Mouse (Mus musculus): ENCODE measurements at regions not wholly inside any gene's neighbourhood (a gene's known extent, or its start where the extent isn't known, plus 50 kb on each side); places are given as distances from the start of the nearest gene placed in this dataset.

DNA sequence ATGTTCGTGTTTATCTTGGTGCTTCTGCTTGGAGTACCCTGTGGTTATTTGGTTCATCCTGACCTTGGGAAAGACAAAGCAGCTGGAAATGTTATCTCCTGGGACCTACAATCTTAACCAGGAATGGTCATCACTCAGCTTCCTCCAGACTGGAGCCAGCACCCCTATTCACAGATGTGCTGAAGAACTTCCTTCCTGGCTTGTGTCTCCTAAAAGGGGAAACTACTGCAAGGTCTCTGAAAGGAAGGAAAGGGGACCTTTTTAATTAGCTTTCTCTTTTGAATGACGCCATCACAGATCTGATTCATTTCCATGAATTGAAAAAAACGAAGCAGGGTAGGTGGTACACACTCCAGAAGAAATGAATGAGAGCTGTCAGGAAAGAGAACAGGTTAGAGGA is 476.0 kb upstream of the A1bg start:
- DNase-seq (ENCODE audit: low read depth) = no peak
- TF ChIP-seq POLR2A (IDR thresholded peaks at IDR 0.05; ENCODE audit: borderline replicate concordance, extremely low read depth, insufficient read depth, insufficient read length, poor library complexity, severe bottlenecking) (no peak), CTCF (IDR thresholded peaks at IDR 0.05; ENCODE audit: borderline replicate concordance, extremely low read depth, insufficient read depth, insufficient read length) (no peak)

GRCm38 (mm10) chr15:61397061-61397460 is 474.2 kb upstream of the A1bg start:
- TF ChIP-seq POLR2A (IDR thresholded peaks at IDR 0.05; ENCODE audit: borderline replicate concordance, extremely low read depth, insufficient read depth, insufficient read length, poor library complexity, severe bottlenecking) = no peak
- TF ChIP-seq CTCF (IDR thresholded peaks at IDR 0.05; ENCODE audit: borderline replicate concordance, extremely low read depth, insufficient read depth, insufficient read length) = no peak
- DNase-seq (ENCODE audit: low read depth) = no peak

GRCm38 (mm10) chr15:61395296-61395826 is 472.5 kb upstream of the A1bg start:
- TF ChIP-seq CTCF (IDR thresholded peaks at IDR 0.05; ENCODE audit: borderline replicate concordance, extremely low read depth, insufficient read depth, insufficient read length) = no peak
- no peak for TF ChIP-seq POLR2A (IDR thresholded peaks at IDR 0.05; ENCODE audit: borderline replicate concordance, extremely low read depth, insufficient read depth, insufficient read length, poor library complexity, severe bottlenecking)
- peak; percentile 83 for DNase-seq (ENCODE audit: low read depth)

- TF ChIP-seq CTCF (IDR thresholded peaks at IDR 0.05; ENCODE audit: borderline replicate concordance, extremely low read depth, insufficient read depth, insufficient read length) (no peak), POLR2A (IDR thresholded peaks at IDR 0.05; ENCODE audit: borderline replicate concordance, extremely low read depth, insufficient read depth, insufficient read length, poor library complexity, severe bottlenecking) (no peak)
Measured at GRCm38 (mm10) chr15:61380666-61381065, 457.9 kb upstream of the A1bg start.

GRCm38 (mm10) chr15:61366276-61366675 is 443.5 kb upstream of the A1bg start:
- TF ChIP-seq POLR2A (IDR thresholded peaks at IDR 0.05; ENCODE audit: borderline replicate concordance, extremely low read depth, insufficient read depth, insufficient read length, poor library complexity, severe bottlenecking) (no peak), CTCF (IDR thresholded peaks at IDR 0.05; ENCODE audit: borderline replicate concordance, extremely low read depth, insufficient read depth, insufficient read length) (no peak)
- peak; percentile 26 for DNase-seq (ENCODE audit: low read depth)

More at GRCm38 (mm10) chr15:61380666-61381065, 457.9 kb upstream of the A1bg start:
- DNase-seq (ENCODE audit: low read depth) = no peak

DNA sequence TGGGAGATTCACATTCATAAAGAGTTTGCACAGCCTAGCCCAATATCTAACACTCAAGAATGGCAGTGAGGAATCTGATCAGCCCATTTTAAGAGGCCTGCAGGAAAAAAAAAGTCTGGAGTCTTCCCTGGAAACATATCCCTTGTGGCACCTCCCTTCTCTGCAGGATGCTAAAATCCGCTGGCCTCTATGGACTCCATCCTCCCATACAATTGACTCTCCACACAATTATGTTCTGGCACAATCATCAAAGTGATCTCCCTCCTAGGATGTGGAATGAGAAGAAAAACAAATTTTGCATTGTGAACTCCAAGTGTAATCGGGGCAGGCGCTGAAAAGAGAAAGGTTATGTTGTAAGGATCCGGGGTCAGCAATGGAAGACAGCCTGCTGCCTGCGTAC is 442.7 kb upstream of the A1bg start:
- DNase-seq (ENCODE audit: low read depth) = peak; percentile 51
- TF ChIP-seq CTCF (IDR thresholded peaks at IDR 0.05; ENCODE audit: borderline replicate concordance, extremely low read depth, insufficient read depth, insufficient read length) (no peak), POLR2A (IDR thresholded peaks at IDR 0.05; ENCODE audit: borderline replicate concordance, extremely low read depth, insufficient read depth, insufficient read length, poor library complexity, severe bottlenecking) (no peak)

DNA sequence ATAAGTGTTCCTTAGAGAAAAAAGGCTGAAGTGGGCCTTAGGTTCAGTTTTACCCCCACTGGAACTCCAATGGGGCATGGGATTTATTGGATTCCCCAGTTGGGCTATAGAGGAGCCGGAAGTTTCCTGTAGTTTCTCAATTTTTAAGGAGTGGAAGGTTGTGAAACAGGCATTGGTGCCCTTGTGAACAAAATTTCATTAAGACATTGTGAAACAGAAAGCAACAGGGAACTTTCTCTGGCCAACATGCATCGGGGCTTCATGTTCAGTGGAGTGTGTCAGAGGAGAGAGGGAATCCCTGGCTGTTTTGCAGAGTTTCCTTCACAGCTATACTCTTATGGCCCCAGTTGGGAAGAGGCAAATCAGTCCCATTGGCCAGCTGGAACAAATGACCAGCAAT is 441.6 kb upstream of the A1bg start:
- no peak for TF ChIP-seq POLR2A (IDR thresholded peaks at IDR 0.05; ENCODE audit: borderline replicate concordance, extremely low read depth, insufficient read depth, insufficient read length, poor library complexity, severe bottlenecking)
- TF ChIP-seq CTCF (IDR thresholded peaks at IDR 0.05; ENCODE audit: borderline replicate concordance, extremely low read depth, insufficient read depth, insufficient read length) = no peak
- DNase-seq (ENCODE audit: low read depth) = no peak

DNA sequence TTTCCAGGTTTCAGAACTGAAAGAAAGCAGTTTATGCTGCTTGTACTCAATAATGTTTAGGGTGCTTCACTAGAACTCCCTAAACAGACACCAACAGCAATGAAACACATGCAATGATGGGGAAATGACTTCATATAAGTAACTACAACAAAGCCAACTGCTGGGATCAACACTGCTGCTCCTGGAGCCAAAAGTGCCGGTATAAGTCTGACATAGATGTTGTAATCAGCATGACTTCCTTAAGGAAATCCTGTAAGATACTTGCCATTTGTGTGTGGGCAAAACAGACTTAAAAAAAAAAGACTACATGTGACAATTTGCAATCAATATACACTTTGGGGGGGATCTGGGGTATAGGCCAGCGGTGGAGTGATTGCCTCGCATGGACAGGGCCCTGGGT is 438.4 kb upstream of the A1bg start:
- DNase-seq (ENCODE audit: low read depth) = no peak
- TF ChIP-seq POLR2A (IDR thresholded peaks at IDR 0.05; ENCODE audit: borderline replicate concordance, extremely low read depth, insufficient read depth, insufficient read length, poor library complexity, severe bottlenecking) (no peak), CTCF (IDR thresholded peaks at IDR 0.05; ENCODE audit: borderline replicate concordance, extremely low read depth, insufficient read depth, insufficient read length) (no peak)

GRCm38 (mm10) chr15:61355344-61355743 is 432.5 kb upstream of the A1bg start:
- DNase-seq (ENCODE audit: low read depth) = no peak
- no peak for TF ChIP-seq POLR2A (IDR thresholded peaks at IDR 0.05; ENCODE audit: borderline replicate concordance, extremely low read depth, insufficient read depth, insufficient read length, poor library complexity, severe bottlenecking)

GRCm38 (mm10) chr15:61351729-61352342 is 429.0 kb upstream of the A1bg start:
- TF ChIP-seq CTCF (IDR thresholded peaks at IDR 0.05; ENCODE audit: borderline replicate concordance, extremely low read depth, insufficient read depth, insufficient read length) (no peak), POLR2A (IDR thresholded peaks at IDR 0.05; ENCODE audit: borderline replicate concordance, extremely low read depth, insufficient read depth, insufficient read length, poor library complexity, severe bottlenecking) (no peak)
- DNase-seq (ENCODE audit: low read depth) = no peak

DNA sequence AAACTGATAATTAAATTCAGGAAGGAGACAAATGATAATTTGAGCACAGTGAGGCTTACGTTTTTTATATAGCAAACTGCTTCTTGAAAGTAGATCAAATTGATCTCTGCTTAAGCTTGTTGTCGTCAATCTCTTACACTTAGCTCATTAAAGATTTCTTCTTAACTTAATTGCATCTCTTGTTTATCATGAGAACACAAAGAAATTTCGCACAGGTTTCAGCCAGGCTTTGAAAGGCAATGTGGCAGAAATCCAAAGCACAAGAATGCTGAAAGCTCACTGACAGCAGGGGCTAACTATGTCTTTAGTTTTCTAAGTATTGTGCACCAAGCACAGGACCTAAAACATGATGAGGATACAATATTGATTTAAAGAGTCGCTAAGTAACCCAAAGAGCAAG is 422.3 kb upstream of the A1bg start:
- TF ChIP-seq POLR2A (IDR thresholded peaks at IDR 0.05; ENCODE audit: borderline replicate concordance, extremely low read depth, insufficient read depth, insufficient read length, poor library complexity, severe bottlenecking) (no peak), CTCF (IDR thresholded peaks at IDR 0.05; ENCODE audit: borderline replicate concordance, extremely low read depth, insufficient read depth, insufficient read length) (no peak)
- DNase-seq (ENCODE audit: low read depth) = peak; percentile 78

- DNase-seq (ENCODE audit: low read depth) = no peak
Measured at GRCm38 (mm10) chr15:61342618-61343017, 419.8 kb upstream of the A1bg start.

More at GRCm38 (mm10) chr15:61342618-61343017, 419.8 kb upstream of the A1bg start:
- TF ChIP-seq CTCF (IDR thresholded peaks at IDR 0.05; ENCODE audit: borderline replicate concordance, extremely low read depth, insufficient read depth, insufficient read length) (no peak), POLR2A (IDR thresholded peaks at IDR 0.05; ENCODE audit: borderline replicate concordance, extremely low read depth, insufficient read depth, insufficient read length, poor library complexity, severe bottlenecking) (no peak)

Measured in brain, embryonic 14.5 days (tissue).